Mouse (Mus musculus): ENCODE measurements around the gene Gstm1.

- TF ChIP-seq POLR2A (IDR thresholded peaks at IDR 0.05; ENCODE audit: control insufficient read depth, extremely low read depth, insufficient read depth, low read length, poor library complexity) = no peak
- TF ChIP-seq CTCF (IDR thresholded peaks at IDR 0.05; ENCODE audit: borderline replicate concordance, control insufficient read depth, extremely low read depth, insufficient read depth, low read length, poor library complexity) = no peak
Measured at GRCm38 (mm10) chr3:108032113-108032512, 14.3 kb upstream of the Gstm1 start.

Measured in thymus, adult 2 months (tissue).